Comparison of ENCODE assay signal across 25 mouse cellular contexts in genomic region chr5:134861902-134862497, GRCm38 (mm10). TPM values are rescaled to one million over a fixed set of nuclear protein-coding genes. Genes with fewer than 3 reads are reported as not detected.
DNase-seq lines count a peak whose midpoint lies in the region; ATAC-seq and TF ChIP-seq lines count a peak whose summit lies in the region.
"Had no signal": no experiment of that assay in that cellular context is flagged by ENCODE, and none has a peak within 500 bp of the region (broad histone marks: within the 10 kb centered on the region; RNA-seq: fewer than 3 reads in every experiment).

No protein-coding gene starts in this region.

- H3K36me3 ChIP-seq in lung, embryonic 14.5 days (ENCODE audit: insufficient read depth) = no peaks in the 10 kb centered on the region
- H3K36me3 ChIP-seq: forebrain, embryonic 10.5 days; G1E had no signal

- peak; percentile 36; the same call in 1 of the 2 replicates for ATAC-seq in lung, embryonic 14.5 days (ENCODE audit: insufficient read depth)
- ATAC-seq: forebrain, postnatal 0 days had no signal

- no peak overlapping the region for H3K9ac ChIP-seq in lung, embryonic 14.5 days
- H3K9ac ChIP-seq: forebrain, postnatal 0 days; liver, embryonic 14.5 days had no signal

- DNase-seq in gastrocnemius, adult 2 months = peak; percentile 57
- DNase-seq in gastrocnemius, postnatal 36 days = no peak
- peak; percentile 15 for DNase-seq in lung, embryonic 14.5 days
- DNase-seq in lung, adult 18-20 months = no peak
- peak; percentile 21 for DNase-seq in urinary bladder, postnatal 25 days (ENCODE audit: low spot score)
- DNase-seq in urinary bladder, postnatal 10 days (ENCODE audit: low spot score) = no peak
- DNase-seq in adrenal gland, postnatal 36 days = no peak
- DNase-seq: adrenal gland, postnatal 25 days; cerebellum, adult 11-12 months; cerebellum, postnatal 14 days; forebrain, postnatal 0 days; kidney, adult 8-10 months; midbrain, embryonic 14.5 days had no signal

- H3K4me3 ChIP-seq in gastrocnemius, adult 2 months = no peak overlapping the region
- no peak overlapping the region for H3K4me3 ChIP-seq in lung, embryonic 14.5 days (ENCODE audit: low read depth, low read length)
- H3K4me3 ChIP-seq: forebrain, embryonic 10.5 days; myocyte had no signal

- no peaks in the 10 kb centered on the region for H3K9me3 ChIP-seq in lung, embryonic 14.5 days (ENCODE audit: low read depth, low read length)
- H3K9me3 ChIP-seq: forebrain, embryonic 10.5 days; G1E had no signal

- H3K27ac ChIP-seq in gastrocnemius, adult 2 months = no peak overlapping the region
- no peak overlapping the region for H3K27ac ChIP-seq in lung, embryonic 14.5 days (ENCODE audit: low read depth)
- H3K27ac ChIP-seq: forebrain, embryonic 10.5 days; liver, embryonic 14.5 days had no signal

- intact Hi-C loops in gastrocnemius, adult 2 months (cut with DNase I) = loop anchor here (10.0 kb wide), 1 partner anchor 67 kb away; no protein-coding TSS in a partner anchor
- intact Hi-C loops in gastrocnemius, postnatal 36 days (cut with DNase I) = no loop called here

- no peak overlapping the region for H3K4me2 ChIP-seq in lung, embryonic 14.5 days

- H3K4me1 ChIP-seq in lung, embryonic 14.5 days (ENCODE audit: insufficient read depth) = peaks cover 4% of the 10 kb centered on the region; the same call in 1 of the 2 replicates

- TF ChIP-seq CTCF in gastrocnemius, adult 2 months (IDR thresholded peaks at IDR 0.05) = no peak
- no peak for TF ChIP-seq CTCF in lung, embryonic 14.5 days (IDR thresholded peaks at IDR 0.05; ENCODE audit: low read depth)

- WGBS in lung, embryonic 14.5 days = 52% methylated on average over 16 of the region's 16 CpGs

- H3K27me3 ChIP-seq in lung, embryonic 14.5 days (ENCODE audit: insufficient read depth, low read length) = no peaks in the 10 kb centered on the region

RNA-seq across cellular contexts. Expression of gene Tmem270, which starts 44.5 kb away (rescaled TPM):
- total RNA-seq in gastrocnemius, adult 2 months (2021) = not detected
- total RNA-seq in gastrocnemius, postnatal 36 days (2021) = not detected
- polyA plus RNA-seq in lung, embryonic 14.5 days (2014; fragmentation: Nextera tagmentation; extraction: Ambion mirVana) = not detected in 2 replicates
- not detected for total RNA-seq in adrenal gland, postnatal 36 days (2021)
- total RNA-seq: adrenal gland, postnatal 25 days; forebrain, postnatal 0 days; G1E; heart, adult 8-10 months; hematopoietic stem cell, adult 5-6 weeks; left cerebral cortex, adult 18-20 months; megakaryocyte, adult 5-6 weeks had no signal
- polyA plus RNA-seq: forebrain, embryonic 10.5 days; forebrain, postnatal 0 days; G1E; heart, embryonic 16.5 days; limb, embryonic 11.5 days; midbrain, embryonic 14.5 days; myocyte; neural tube, embryonic 14.5 days; small intestine, adult 2 months had no signal

RNA-seq across cellular contexts. Expression of gene Cldn13, which starts 53.3 kb away (rescaled TPM):
- not detected for total RNA-seq in gastrocnemius, adult 2 months (2021)
- total RNA-seq in gastrocnemius, postnatal 36 days (2021) = not detected
- polyA plus RNA-seq in lung, embryonic 14.5 days (2014; fragmentation: Nextera tagmentation; extraction: Ambion mirVana) = 0.39 TPM in 1 of 2 replicates, not detected in the other
- total RNA-seq in adrenal gland, postnatal 36 days (2021) = not detected
- total RNA-seq: adrenal gland, postnatal 25 days; forebrain, postnatal 0 days; heart, adult 8-10 months; left cerebral cortex, adult 18-20 months had no signal
- polyA plus RNA-seq: forebrain, postnatal 0 days; G1E; midbrain, embryonic 14.5 days; myocyte; small intestine, adult 2 months had no signal

Comparison
In these comparisons a context has a peak if more than half of its experiments do, and no peak if none do; other contexts are left out.
1. DNase-seq: peak in gastrocnemius, adult 2 months (single experiment), lung, embryonic 14.5 days (single experiment) and urinary bladder, postnatal 25 days (single experiment); none in gastrocnemius, postnatal 36 days (0 of 2), lung, adult 18-20 months (0 of 2), urinary bladder, postnatal 10 days (single experiment) and adrenal gland, postnatal 36 days (0 of 2).